Mouse (Mus musculus) erythroid progenitor cell, adult 5-6 weeks (primary cell): Measurements from ENCODE around the gene Ago1. TPM values are rescaled to one million over a fixed set of nuclear protein-coding genes. Genes with fewer than 3 reads are reported as not detected.

ENCODE experiments used
- ATAC-seq: replicated peaks from 2 replicates; pipeline ENCODE4 v1.8.0; 2016; ENCODE audit warnings: moderate number of reproducible peaks, mild to moderate bottlenecking, moderate TSS enrichment, inconsistent platforms; ENCODE audit not compliant: poor library complexity, low FRiP score, severe bottlenecking
- total RNA-seq, 2 experiments: library from RNA; stranded (forward) in 1 of 2; stranded (reverse) in 1 of 2; fragments of 150-400 nt in 1 of 2; fragments of 186-747, 209-891 nt in 1 of 2; gene quantifications; 2 replicates each; pipeline versions ENCODE4 v1.2.3 to v1.2.4; 2015 to 2017; ENCODE audit warnings: low replicate concordance in 2 of 2

The Ago1 gene
- total RNA-seq, 2 experiments from 2014 or later: 1.8 to 4.2 TPM

- no peak for ATAC-seq
These were observed 13.1 kb upstream of the Ago1 start for GRCm38 (mm10) chr4:126481461-126481860.

- no peak for ATAC-seq
These were observed 11.9 kb upstream of the Ago1 start for GRCm38 (mm10) chr4:126480288-126480687.

- ATAC-seq: no peak
These were observed 4.6 kb upstream of the Ago1 start for GRCm38 (mm10) chr4:126473031-126473430.

GRCm38 (mm10) chr4:126469334-126469733 is 951 bp upstream of the Ago1 start:
- ATAC-seq: no peak

- ATAC-seq: no peak
These were observed 542 bp upstream of the Ago1 start for GRCm38 (mm10) chr4:126468925-126469324.

- 0 out of 2 replicates have a peak, but pooled peaks have one; percentile 17 for ATAC-seq
These were observed 580 bp downstream of the Ago1 start for GRCm38 (mm10) chr4:126467721-126468284.

- ATAC-seq: no peak
These were observed 2.1 kb downstream of the Ago1 start for GRCm38 (mm10) chr4:126466251-126466750.

GRCm38 (mm10) chr4:126465843-126466242 is 2.5 kb downstream of the Ago1 start:
- ATAC-seq: no peak

- no peak for ATAC-seq
These were observed 3.5 kb downstream of the Ago1 start for GRCm38 (mm10) chr4:126464892-126465235.

GRCm38 (mm10) chr4:126464189-126464891 is 4.0 kb downstream of the Ago1 start:
- ATAC-seq: no peak

GRCm38 (mm10) chr4:126455441-126455840 is 12.9 kb downstream of the Ago1 start:
- no peak for ATAC-seq

GRCm38 (mm10) chr4:126454547-126455254 is 13.7 kb downstream of the Ago1 start:
- no peak for ATAC-seq

GRCm38 (mm10) chr4:126450268-126450667 is 18.1 kb downstream of the Ago1 start:
- no peak for ATAC-seq

GRCm38 (mm10) chr4:126447126-126447525 is 21.3 kb downstream of the Ago1 start:
- no peak for ATAC-seq

- no peak for ATAC-seq
These were observed 23.9 kb downstream of the Ago1 start for GRCm38 (mm10) chr4:126444528-126444927.

- ATAC-seq: no peak
These were observed 30.1 kb downstream of the Ago1 start for GRCm38 (mm10) chr4:126438261-126438660.

GRCm38 (mm10) chr4:126436268-126436667 is 32.1 kb downstream of the Ago1 start:
- no peak for ATAC-seq

GRCm38 (mm10) chr4:126434094-126434493 is 34.3 kb downstream of the Ago1 start:
- no peak for ATAC-seq

GRCm38 (mm10) chr4:126433175-126433574 is 35.2 kb downstream of the Ago1 start:
- no peak for ATAC-seq

- ATAC-seq: no peak
These were observed 36.6 kb downstream of the Ago1 start for GRCm38 (mm10) chr4:126431746-126432145.
